Mouse (Mus musculus): ENCODE data around the gene Auts2. TPM values are rescaled to one million over a fixed set of nuclear protein-coding genes. Genes with fewer than 3 reads are reported as not detected.

Auts2 gene
- total RNA-seq, 2 experiments from 2014 or later: 24.7 to 47.4 TPM

DNA sequence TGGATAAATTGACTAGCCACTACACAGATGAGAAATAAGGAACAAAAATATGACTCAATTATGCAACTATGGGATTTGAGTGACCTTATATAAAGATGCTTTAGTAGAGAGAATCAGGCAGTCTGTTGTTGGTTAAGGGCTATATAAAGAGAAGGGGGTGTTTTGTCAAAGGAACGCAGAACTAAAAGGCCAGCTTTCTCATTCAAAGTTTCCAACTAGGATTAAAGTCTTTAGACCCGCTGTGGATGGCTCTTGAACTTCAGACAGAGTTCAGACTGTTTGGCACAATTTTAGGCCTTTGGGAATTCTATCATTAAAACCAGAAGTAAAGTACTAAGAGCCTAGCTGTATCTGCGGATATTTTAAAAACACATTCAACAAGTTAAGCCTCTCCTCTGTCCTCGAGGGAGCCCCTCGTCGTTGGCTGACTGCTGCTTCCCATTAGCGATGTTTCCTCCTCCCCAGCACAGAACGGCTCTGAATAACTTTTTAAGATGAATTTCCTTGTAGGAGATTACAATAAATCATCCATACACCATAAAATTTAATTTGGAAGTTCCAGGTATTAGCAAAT is 459.3 kb downstream of the Auts2 start:
- no peak for DNase-seq

DNA sequence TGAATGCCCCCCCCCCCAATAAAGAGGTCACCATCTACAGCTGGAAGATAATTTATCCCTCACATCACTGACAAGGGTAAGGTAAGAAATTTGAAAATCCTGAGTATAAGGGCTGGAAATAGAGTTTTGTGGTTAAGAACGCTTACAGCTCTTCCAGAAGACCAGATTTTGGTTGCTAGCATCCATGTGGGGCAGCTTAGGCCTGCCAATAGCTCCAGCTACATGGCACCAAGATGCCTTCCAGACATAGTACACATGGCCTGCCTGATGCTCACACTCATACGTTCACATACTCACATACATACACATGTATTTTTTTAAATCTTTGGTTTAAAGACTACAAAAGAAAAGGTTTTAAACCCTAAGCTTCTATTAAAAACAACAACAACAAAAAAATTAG is 467.2 kb downstream of the Auts2 start:
- no peak for DNase-seq

DNA sequence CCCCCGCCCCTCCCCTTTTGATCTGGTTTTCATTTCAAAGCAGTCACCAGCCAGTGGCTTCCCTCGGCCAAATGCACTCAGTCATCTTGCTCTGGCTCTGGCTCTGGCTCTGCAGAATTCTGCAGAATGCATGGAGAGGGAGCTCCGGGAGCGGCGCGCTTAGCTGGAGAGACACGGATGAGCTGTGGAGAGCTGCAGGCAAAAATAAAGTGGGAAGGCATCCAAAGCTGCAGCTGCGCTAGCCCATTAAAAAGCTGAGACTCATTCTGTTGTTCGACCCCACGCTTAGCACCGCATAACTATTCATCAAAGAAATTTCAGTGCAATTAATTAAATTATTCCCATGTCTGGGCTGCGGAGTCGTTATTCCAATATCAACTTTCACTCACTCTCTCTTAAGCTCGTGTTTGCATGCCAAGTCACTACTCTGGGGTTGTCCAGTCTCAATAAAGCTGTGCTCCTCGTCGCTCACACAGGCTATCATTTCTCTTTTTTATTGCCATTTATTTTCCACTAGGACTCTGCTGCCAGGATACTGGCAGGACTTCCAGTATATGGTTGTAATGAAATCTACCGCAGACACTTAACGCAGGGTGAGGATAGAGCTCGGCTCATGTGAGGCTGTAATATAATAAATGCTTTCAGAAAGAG is 468.3 kb downstream of the Auts2 start:
- DNase-seq: peak; percentile 41

DNA sequence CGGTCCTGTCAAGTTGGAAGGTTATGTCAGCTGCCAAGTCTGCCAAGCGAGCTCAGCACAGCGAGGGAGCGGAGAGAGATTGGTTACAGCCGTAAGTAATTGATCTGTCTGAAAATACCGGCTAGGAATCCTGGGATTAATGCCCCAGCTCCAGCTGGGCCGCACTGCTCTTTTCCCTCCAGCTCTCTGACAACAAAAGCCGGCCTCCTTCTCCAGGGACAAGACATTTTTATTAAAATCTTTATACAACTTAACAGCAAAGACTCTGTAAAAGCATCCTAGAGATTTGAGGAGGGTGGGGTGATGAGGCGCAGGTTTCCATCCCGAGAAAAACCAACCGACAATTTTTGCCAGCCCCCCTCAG is 468.8 kb downstream of the Auts2 start:
- DNase-seq: no peak

DNA sequence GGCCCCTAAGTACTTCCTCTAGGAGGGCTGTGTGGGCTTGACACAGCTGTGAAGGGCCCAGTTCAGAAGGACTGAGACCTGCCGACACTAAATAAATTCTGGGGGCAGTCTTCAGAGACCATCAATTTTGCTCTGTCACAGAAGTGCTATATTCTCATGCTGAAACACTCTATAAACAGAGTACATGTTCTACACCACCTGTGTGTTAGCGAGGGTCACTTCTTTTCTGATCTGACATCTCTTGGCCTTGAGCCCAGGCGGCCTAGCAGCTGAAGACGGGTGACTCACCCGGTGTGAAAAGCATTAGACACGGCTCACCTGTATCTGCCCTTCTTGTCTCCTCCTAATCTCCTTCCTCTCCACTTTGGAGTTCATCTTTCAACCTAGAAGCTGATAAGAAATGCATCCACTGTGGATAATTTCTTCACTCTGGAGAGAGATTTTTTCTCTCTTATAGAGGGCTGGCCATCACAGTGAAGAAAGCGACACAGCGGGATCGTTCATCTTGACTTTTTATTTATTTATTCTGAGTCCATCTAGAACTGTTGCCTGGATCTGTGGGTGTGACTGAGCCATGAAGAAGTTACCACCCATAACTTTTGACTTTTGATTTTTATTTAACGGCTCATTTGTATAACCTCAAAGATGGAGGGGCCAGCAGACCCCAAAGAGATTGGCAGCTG is 469.3 kb downstream of the Auts2 start:
- DNase-seq: peak; percentile 14

DNA sequence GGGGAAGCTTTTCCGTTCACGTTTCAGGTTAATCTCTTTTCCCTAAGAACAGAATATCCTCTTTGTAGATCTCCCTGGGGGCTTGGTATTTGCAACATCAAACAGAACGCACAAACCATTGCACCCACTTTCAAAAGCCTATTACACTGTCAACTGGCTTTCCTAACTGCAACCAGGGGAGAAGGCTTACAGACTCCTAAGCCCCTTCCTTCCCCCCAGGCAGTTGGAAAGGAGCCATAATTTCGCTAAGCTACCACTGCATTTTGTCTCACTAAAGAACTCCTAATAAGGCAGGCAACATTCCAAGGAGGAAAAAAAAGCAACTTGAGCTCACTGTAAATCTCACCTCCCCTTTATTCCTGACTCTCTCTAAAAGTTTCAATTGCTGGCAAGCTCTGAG is 470.8 kb downstream of the Auts2 start:
- DNase-seq: no peak

DNA sequence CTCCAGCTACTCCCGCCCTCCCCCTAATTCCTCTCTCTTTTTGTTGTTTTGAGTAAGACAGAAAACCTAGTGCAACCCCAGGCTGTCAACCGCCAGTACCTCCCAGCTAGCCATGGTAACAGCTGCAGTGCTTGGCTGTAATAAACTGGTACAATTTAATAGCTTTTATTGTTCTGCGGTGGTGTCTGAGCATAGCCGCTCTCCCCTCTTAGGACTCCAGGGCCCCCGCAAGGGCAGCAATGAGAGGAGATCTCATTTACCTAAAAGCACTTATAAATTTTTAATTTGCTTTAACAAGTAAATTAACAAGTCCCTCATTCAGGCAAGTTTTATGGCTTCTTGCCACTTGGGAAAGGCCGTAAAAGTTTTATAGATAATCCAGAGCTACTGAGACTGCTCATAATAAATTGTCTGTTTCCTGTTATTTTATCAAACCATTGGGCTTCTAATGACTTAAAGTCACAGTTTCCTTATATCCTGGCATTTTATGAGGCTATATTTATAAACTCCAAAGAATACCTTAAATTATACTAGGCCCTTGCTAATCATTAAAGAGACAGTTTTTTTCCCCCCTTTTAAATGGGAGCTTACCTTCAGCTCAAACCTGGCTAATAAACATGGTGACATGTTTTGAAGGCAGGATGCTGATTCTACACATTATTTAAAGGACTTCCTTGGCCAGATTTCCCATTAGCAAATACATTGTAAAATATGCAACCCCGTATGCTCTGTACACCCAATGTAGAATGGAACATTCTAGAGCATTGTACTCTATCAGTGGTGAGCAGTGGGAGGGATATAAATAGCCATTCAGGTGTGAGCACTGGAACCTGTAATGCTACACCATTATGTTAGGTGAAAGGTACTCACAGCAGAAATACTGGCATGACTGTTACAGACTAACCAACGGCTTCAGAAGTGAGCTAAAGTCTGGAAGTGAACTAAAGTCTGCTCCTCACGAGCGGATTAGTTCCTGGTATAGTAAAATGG is 475.1 kb downstream of the Auts2 start:
- DNase-seq: no peak

DNA sequence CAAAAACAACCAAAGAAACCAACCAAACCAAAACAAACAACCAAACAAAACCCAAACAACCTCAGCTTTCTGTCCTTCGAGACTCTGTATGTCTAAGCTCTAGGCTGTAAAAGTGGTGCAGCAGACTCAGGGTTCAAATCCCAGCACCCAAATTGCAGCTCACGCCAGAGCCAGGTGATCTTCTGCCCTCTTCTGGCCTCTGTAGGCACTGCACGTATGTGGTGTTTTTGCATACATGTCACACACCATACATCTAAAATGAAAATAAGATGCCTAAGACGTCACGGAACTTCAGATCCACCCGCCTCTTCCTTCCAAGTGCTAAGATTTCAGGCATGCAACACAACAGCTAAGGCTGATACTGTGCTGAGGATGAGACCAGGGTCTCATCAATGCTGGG is 483.0 kb downstream of the Auts2 start:
- DNase-seq: no peak

DNA sequence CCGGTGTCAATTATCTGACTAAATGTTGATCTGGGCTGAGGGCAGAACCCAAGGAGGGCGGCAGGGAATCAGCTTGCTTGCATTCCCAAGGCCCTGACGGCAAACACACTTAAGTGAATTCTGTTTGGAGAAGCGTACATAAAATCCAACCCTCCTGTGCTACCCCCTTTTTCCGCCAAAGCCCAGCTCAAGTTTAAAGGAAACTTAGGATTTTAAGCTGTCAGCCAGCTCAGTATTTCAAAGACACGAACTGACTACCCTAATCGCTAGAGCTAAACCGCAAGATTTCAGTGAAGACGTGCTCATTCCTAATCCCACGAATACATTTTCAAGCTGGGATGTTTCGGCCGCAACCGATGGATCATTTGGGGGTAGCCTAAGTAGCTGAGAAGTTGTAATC is 490.5 kb downstream of the Auts2 start:
- no peak for DNase-seq

DNA sequence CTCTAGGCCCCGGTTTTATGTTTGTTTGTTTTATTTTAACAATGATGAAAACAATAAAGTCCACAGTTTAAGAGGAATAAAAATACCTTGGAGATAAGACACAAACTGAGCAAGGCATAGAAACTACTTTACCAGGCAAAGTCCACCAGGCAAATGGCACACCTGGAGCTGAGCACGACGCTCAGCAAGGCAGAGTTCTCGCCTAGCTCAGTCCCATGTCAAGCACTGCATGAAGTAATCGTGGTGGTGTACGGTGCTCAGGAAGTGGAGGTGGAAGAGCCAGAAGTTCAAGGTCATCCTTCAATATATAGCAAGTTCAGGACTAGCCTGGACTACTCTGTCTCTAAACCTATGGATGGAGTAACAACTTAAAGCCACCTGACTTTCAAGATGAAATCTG is 503.6 kb downstream of the Auts2 start:
- no peak for DNase-seq

DNA sequence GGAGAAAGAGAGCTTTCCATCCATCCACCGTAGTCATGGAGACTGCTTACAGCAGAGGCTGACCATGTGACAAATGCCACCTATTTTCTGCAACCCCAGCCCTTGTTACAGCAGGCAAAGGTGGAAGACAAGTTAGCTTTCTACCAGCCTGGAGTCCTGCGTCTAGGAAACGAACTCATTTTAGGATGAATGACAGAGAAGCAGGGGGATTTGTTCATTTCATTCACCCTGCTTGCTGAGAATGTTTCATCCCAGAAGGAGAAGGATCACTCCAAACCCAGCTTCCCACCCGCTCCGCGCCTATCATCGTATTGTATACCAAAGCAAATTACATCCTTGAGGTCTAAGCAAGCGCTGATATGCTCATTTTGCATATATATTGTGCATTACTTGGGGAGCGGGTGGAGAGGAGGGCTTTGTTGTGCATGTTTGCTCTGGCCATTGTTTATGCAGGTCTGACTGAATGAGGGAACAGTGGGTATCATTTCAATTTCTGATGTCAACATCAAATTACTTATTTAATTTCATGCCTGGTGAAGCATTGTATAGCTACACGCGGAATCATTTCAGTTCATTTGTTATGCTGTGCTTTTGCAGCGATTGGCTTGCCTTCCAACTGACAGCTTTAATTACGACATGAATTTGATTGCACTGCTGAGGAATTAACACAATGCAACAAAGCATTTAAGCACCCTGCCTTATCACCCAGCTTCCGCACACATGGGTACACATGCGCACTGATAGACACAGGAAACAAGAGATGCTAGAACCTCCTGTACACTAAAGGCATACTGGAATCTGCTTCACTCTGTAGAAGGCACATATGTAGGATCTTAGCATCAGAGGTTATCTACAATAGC is 509.4 kb downstream of the Auts2 start:
- DNase-seq: no peak

DNA sequence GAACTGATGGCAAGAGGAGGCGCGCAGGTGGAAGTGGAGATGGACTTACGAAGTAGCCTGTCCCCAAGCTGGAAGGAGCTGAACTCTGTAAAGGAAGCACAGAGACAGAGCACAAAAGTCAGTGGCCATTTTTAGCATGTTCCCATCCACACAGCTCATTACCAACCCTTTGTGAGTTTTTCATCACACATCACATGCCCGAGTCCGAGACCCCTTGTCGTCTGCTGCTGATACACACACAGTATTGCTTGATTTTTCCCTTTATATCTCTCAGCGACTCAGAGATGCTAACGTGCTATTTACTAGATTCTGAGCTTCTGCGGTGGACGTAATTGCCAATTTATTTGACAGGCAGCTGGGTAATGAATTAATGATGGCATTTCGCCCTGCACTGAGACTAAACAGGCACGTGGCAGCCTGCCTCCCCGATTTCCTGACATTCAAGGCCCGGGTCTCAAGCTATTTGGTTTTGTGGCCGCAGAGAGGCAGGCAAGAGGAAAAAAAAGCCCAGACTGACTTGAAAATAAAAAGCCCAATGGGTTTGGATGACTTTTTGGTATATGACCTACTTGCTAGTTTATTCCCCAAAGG is 512.1 kb downstream of the Auts2 start:
- peak; percentile 13 for DNase-seq

DNA sequence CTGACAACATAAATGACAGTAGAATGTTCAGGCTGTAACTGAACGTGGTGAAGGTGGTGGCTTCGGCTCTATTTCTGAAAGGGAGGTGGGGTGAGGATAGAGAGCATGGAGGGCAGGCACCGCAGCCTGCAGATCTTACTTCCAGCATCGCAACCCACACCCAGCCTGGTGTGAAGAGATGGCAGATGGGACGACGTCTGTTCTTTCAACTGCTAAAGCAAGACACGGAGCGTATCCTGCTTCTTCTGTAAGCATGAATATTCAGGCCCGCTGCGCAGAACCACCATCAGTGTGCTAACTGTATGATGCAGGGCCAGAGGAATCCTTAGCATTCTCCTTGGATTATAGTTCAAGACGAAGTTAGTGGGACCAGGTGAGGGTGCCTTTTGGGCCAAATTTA is 513.5 kb downstream of the Auts2 start:
- no peak for DNase-seq

DNA sequence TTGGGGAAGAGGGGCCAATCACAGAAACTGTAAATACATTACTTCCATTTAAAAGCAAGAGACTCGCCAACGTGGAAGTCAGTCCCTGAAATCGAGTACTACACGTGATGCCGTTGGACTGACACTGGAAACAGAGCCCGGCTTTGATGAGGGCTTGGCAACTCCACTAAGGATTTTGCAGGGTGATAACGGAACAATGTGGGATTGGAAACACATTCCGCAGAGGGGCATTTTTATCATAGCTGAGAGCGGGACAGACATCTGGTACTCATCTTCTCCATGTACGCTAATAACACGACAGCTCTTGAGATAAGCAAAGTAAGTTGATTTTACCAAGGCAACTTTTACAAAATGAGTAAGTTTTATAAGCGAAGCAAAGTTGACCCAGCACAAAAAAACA is 514.1 kb downstream of the Auts2 start:
- no peak for DNase-seq

DNA sequence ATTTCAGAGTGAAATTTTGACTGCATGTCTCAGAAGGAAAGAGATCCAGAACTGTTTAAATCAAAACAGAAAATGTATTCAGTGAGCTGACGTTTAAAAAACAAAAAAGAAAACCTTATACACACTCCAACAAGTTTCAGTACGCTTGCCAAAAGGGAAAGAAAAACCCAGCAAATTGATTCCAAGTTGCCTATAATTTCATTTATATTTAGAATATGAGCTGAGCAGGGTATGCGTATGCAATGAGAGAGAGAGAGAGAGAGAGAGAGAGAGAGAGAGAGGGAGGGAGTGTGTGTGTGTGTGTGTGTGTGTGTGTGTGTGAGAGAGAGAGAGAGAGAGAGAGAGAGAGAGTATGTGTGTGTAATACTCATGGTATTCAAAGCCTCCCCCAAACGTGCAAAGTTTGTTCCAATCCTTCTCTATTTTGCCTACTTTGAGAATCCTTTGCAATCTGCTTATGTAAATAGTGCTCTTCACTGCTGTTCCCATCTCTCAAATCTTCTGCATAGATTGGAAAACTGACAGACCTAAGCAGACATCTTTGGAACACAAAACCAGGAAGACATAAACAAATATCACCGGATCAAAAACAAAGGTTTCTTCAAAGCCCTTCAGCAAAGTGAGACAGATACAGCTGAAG is 515.2 kb downstream of the Auts2 start:
- DNase-seq: no peak

DNA sequence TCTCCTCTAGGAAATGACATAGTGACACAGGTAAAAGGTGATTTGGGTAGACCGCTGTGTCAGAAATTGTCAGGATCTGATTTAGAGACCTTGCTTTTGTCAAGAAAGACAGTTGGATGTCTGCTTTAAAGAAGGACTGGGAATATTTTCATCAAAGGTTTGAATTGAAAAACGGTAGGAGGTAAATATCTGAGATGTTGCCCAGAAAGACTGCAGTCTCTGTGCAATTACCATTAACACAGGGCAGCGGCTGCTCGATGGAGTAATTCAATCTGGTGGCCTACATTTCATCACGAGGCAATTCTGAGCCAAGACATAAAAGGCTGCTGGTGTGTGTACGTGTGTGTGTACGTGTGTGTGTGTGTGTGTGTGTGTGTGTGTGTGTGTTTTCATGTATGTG is 529.8 kb downstream of the Auts2 start:
- DNase-seq: no peak

DNA sequence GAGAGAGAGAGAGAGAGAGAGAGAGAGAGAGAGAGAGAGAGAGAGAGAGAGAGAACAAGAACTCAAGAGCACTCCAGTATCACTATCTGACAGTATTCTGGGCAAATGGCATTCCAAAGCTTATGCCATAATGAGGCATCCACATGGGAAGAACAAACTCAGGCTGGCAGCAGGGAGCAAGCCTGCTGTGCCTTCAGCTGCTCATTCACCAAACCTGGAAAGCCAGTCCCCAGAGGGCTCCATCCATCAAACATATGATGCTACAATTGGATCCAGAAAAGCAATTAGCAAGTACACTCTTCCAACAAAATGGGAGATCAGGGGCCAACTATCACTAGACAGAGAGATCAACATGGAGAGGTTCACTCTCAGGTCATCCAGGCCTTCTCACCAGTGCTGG is 531.3 kb downstream of the Auts2 start:
- no peak for DNase-seq

DNA sequence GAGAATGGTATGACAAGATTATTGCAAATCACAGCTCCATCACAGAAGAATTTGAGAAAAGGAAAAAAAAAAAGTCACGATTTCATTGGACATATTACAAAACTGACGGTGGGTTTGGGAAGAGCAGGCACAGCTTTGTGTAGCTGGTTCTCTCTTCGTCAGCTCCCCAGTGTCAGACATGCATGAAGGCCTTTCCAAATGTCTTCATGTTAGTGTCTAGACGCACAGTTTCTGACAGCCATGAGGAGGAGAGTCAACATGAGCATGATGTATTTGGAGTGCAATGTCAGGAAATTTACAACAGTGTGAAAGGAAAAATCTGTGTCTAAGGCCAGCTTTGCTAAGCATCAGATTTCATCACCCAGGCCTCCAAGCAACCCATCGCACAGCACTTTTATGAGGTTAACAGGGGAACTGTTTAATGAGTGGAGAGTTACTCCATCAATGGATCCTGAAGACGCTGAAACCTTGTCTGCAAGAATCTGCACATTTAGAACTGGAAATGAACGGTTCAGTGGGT is 534.4 kb downstream of the Auts2 start:
- no peak for DNase-seq

DNA sequence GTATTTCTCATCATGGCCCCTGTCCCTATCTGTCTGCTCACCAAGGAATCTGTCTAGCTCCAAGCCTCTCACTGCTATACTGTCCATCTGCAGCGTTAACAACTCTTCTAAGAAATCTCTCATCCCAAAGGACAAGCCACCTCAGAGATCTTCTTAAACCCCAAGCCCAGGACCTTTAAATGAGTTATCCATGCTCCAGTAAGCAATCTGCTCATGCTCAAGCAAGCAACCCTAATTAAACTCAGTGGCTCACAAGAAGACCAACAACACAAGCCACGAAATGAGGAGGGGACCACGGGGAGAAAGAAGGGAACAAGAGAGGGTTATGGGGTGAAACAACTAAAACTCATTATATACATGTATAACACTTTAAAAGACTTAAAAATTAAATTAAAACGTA is 535.2 kb downstream of the Auts2 start:
- no peak for DNase-seq

DNA sequence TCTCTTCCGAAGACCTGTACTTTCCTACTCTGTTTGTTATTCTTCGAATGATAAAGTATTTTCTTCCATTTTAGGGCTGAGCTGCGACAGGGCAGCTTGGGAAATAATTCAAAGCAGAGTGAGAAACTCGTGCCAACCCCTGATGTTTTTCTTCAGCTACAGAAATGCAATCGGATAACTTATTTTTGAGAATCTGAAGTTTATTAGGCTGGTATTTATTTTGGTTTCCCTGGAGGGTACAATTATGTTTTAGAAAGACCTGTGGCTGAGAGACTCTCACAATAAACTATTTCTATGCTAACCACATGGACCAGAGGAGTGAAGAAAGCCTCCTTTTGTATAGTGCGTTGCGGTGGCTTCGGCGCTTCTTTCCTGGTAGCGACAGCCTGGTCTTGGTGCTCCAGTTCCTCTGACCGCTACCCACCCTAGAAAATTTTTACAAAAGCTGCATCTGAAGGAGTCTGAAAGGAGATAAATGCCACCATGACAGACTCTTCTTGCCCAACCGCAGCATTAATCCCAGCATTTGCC is 550.4 kb downstream of the Auts2 start:
- DNase-seq: no peak
